Mouse (Mus musculus) cortical plate, adult 2 months (tissue): ENCODE results near the gene Pkp2. TPM values are rescaled to one million over a fixed set of nuclear protein-coding genes. Genes with fewer than 3 reads are reported as not detected.
"Not testable (repeated sequence)": the region's sequence is repeated elsewhere in the genome, so short reads cannot be mapped to it uniquely, and the experiment has no call there.

Source experiments
- H3K27ac ChIP-seq: fragments of 200-500 bp; 2 replicates; pipeline ENCODE4 v1.5.1; 2012; ENCODE audit warnings: low read length, control low read depth, inconsistent platforms; ENCODE audit not compliant: insufficient read depth
- H3K4me1 ChIP-seq: fragments of 200-500 bp; 2 replicates; pipeline ENCODE4 v1.6.1; 2011; ENCODE audit warnings: low read length; ENCODE audit not compliant: control insufficient read depth, insufficient read depth
- H3K4me3 ChIP-seq: fragments of 200-500 bp; 2 replicates; pipeline ENCODE4 v1.5.1; 2011; ENCODE audit warnings: mild to moderate bottlenecking, low read length, control low read depth; ENCODE audit not compliant: insufficient read depth
- CTCF ChIP-seq: fragments of 200-500 bp; IDR thresholded peaks from 2 replicates; pipeline ENCODE4 v1.5.1; 2011; ENCODE audit warnings: mild to moderate bottlenecking, control low read depth, low read length; ENCODE audit not compliant: insufficient read depth; ENCODE audit errors: extremely low read depth
- POLR2A ChIP-seq: fragments of 200-500 bp; IDR thresholded peaks from 2 replicates; pipeline ENCODE4 v1.6.1; 2011; ENCODE audit warnings: mild to moderate bottlenecking, low read length, control low read depth; ENCODE audit not compliant: insufficient read depth; ENCODE audit errors: extremely low read depth
- polyA plus RNA-seq: library from polyadenylated mRNA; depleted of rRNA; stranded (reverse); fragments of >200 nt; gene quantifications from 2 replicates; pipeline ENCODE4 v1.2.3, GENCODE M21; 2012

Gene Pkp2
- polyA plus RNA-seq, 1 experiment, result 1.9 TPM

- H3K4me3 ChIP-seq, result no peak overlapping the region
- no peak overlapping the region for H3K27ac ChIP-seq
- H3K4me1 ChIP-seq, result no peaks in the 10 kb centered on the region
- TF ChIP-seq CTCF (no peak), POLR2A (no peak)
These were observed 11.4 kb downstream of the Pkp2 start for GRCm38 (mm10) chr16:16224506-16224924.

DNA sequence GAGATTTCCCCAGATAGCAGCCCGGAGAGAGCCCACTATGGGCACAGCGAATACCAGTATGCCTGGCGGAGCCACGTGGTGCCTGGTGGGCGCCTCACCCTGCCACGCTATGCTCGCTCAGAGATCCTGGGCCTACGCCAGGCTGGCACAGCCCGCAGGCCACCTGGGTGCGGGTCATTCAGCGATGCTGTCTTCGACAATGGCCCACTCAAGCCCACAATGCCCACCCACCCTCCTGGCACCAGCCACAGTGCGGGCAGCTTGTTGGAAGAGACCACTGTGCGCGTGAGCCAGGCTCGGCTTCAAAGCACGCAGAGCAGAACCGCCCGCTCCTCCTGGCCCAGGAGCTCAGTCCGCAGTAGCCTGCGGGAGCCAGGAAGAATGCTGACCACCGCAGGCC is 12.7 kb downstream of the Pkp2 start:
- Histone ChIP-seq H3K4me1 (no peaks in the 10 kb centered on the region), H3K27ac (no peak overlapping the region), H3K4me3 (no peak overlapping the region)
- TF ChIP-seq POLR2A, result no peak
- no peak for TF ChIP-seq CTCF

- TF ChIP-seq POLR2A (no peak), CTCF (no peak)
- Histone ChIP-seq H3K4me1 (no peaks in the 10 kb centered on the region), H3K4me3 (no peak overlapping the region), H3K27ac (no peak overlapping the region)
These were observed 17.3 kb downstream of the Pkp2 start for GRCm38 (mm10) chr16:16230439-16230838.

DNA sequence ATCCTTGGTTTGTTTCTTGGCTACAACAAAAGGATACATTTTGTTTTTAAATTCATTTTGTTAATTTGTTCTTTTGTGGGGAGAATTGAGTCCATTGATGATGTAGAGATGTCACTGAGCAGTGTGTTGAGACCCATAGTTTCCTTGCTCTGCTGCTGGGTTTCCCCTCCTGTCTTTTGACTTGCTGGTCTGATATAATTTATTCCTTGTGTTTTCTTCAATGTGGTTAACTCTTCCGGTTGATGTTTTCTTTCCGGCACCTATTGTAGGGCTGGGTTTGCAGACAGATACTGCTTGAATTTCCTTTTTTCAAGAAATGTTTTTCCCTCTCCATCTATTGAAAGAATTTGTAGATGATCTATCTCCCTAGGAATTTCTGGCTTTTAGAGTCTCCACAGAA is 20.8 kb downstream of the Pkp2 start:
- Histone ChIP-seq H3K4me1 (no peaks in the 10 kb centered on the region), H3K27ac (no peak overlapping the region), H3K4me3 (no peak overlapping the region)
- TF ChIP-seq POLR2A (no peak), CTCF (no peak)

GRCm38 (mm10) chr16:16236681-16237080 is 23.6 kb downstream of the Pkp2 start:
- not testable (repeated sequence) for H3K4me3 ChIP-seq, H3K27ac ChIP-seq, H3K4me1 ChIP-seq

GRCm38 (mm10) chr16:16238356-16238755 is 25.2 kb downstream of the Pkp2 start:
- Histone ChIP-seq H3K27ac (no peak overlapping the region), H3K4me1 (no peaks in the 10 kb centered on the region), H3K4me3 (no peak overlapping the region)
- TF ChIP-seq CTCF (no peak), POLR2A (no peak)

DNA sequence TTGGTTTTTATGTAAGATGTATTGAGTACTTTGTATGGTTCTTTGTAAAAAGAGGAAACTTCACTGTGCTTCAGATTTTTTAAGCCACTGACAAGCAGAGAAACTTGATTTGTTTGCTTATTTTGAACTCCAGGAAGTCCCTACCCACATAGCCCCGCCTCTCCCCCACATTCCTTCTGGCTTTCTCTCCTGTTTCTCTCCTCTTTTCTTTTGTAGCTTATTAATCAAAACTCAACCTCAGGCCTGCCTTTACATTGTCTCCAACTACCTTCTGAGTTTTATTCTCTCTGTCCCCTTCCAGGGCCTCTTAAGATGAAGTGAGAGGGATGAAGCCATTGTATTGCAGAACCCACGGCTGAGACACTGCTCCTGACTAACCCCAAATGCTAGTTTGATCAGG is 31.6 kb downstream of the Pkp2 start:
- no peak overlapping the region for H3K4me3 ChIP-seq

GRCm38 (mm10) chr16:16250470-16250869 is 37.4 kb downstream of the Pkp2 start:
- no peak overlapping the region for H3K4me3 ChIP-seq
- H3K27ac ChIP-seq, result no peak overlapping the region
- TF ChIP-seq CTCF, result no peak
- TF ChIP-seq POLR2A, result no peak
- no peaks in the 10 kb centered on the region for H3K4me1 ChIP-seq

More for the DNA sequence above, 31.6 kb downstream of the Pkp2 start:
- no peaks in the 10 kb centered on the region for H3K4me1 ChIP-seq
- TF ChIP-seq CTCF, result no peak
- H3K27ac ChIP-seq, result no peak overlapping the region

DNA sequence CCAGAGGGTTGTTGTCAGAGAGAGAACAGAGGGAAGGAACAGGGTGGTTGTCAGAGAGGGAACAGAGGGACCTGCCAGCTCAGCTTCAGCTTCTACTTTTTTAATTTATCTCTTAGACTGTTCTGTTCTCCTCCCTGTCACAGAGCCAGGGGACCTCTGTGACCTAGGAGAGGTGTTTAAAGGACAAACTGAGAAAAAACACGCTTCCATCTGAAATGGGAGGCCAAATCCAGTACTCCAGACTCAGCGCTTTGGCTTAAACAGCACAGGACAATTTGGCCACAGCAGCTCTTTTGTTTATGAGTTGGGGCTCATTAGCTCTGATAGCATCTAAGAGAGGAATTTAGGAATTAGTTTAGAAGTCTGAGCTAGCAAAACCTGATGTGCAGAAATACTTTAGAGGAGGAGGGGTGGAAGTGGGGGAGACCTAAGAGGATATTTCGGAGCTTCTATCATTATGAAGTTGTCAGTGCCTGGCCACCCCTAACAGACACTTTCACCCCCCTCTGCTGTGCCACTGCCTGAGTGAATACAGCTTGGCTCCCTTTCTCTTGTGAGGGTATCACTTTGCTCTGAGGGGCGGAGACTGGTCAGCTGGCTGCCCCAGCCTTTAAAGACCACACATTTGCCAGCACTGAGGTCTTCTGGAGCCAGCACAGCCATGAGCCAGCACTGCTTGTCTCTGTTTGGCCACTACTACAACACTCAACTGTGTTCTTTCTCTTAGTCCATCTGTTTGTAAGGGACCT is 40.4 kb downstream of the Pkp2 start:
- no peaks in the 10 kb centered on the region for H3K4me1 ChIP-seq
- no peak overlapping the region for H3K4me3 ChIP-seq
- H3K27ac ChIP-seq, result no peak overlapping the region
- no peak for TF ChIP-seq POLR2A
- TF ChIP-seq CTCF, result no peak

- Histone ChIP-seq H3K4me1 (no peaks in the 10 kb centered on the region), H3K4me3 (no peak overlapping the region), H3K27ac (no peak overlapping the region)
- TF ChIP-seq POLR2A, result no peak
- TF ChIP-seq CTCF, result no peak
These were observed 42.1 kb downstream of the Pkp2 start for GRCm38 (mm10) chr16:16255217-16255616.

DNA sequence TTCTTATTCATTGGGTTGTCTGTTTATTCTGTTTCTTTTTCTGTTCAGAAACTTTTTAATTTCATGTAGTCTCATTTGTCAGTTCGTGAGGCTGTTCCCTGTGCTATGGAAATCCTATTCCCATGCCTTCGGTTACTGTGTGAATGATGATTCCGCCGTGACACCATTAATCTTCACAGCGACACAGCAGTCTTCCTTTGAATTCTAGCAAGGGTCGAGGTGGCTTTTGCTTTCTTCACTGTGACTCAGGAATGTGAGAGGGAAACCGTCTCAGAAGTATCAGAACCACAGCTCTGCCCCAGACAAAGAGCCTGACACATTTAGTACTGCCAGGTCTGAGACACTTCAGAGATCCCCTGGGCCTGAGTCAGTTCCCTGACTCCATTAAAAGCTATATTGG is 42.8 kb downstream of the Pkp2 start:
- Histone ChIP-seq H3K4me1 (no peaks in the 10 kb centered on the region), H3K27ac (no peak overlapping the region), H3K4me3 (no peak overlapping the region)
- TF ChIP-seq POLR2A, result no peak
- no peak for TF ChIP-seq CTCF
